In genomic region chr6:56796668-56797141, GRCm38 (mm10) we compare ENCODE assay signal across 8 mouse cellular contexts. TPM values are rescaled to one million over a fixed set of nuclear protein-coding genes. Genes with fewer than 3 reads are reported as not detected.
DNase-seq lines count a peak whose midpoint lies in the region; ATAC-seq and TF ChIP-seq lines count a peak whose summit lies in the region.

No protein-coding gene starts in this region.

- TF ChIP-seq EP300 in lung, postnatal 0 days (IDR thresholded peaks at IDR 0.05) = no peak

- peaks cover 3 to 4% of the 10 kb centered on the region in 2 experiments; a peak in 3 of 4 replicates for H3K4me1 ChIP-seq in ES-E14 (ENCODE audit: control insufficient read depth in 2 of 2, insufficient read depth in 2 of 2, low read length in 2 of 2, poor library complexity in 1 of 2)
- H3K4me1 ChIP-seq in kidney, embryonic 14.5 days (ENCODE audit: control insufficient read depth, insufficient read depth, low read length) = peaks cover 17% of the 10 kb centered on the region
- peaks cover 13% of the 10 kb centered on the region; the same call in 1 of the 2 replicates for H3K4me1 ChIP-seq in lung, postnatal 0 days (ENCODE audit: insufficient read depth, low read depth, low read length)

- peak overlapping the region; percentile 98 for H3K27ac ChIP-seq in ES-E14 (ENCODE audit: insufficient read depth, low read depth, low read length, poor library complexity, severe bottlenecking)
- H3K27ac ChIP-seq in kidney, embryonic 14.5 days (ENCODE audit: low read depth, low read length) = peak overlapping the region; percentile 99
- H3K27ac ChIP-seq in lung, postnatal 0 days (ENCODE audit: low read length) = peak overlapping the region; percentile 100

- H3K9me3 ChIP-seq in ES-E14 (ENCODE audit: control insufficient read depth, insufficient read depth, low read depth, low read length) = no peaks in the 10 kb centered on the region
- no peaks in the 10 kb centered on the region for H3K9me3 ChIP-seq in kidney, embryonic 14.5 days (ENCODE audit: control insufficient read depth, low read length)
- H3K9me3 ChIP-seq in lung, postnatal 0 days (ENCODE audit: low read length) = no peaks in the 10 kb centered on the region

- H3K36me3 ChIP-seq in C2C12 (ENCODE audit: control insufficient read depth, insufficient read depth) (peaks cover 13% of the 10 kb centered on the region), ES-E14 (ENCODE audit: control insufficient read depth, insufficient read depth, low read length, poor library complexity, severe bottlenecking) (no peaks in the 10 kb centered on the region)
- no peaks in the 10 kb centered on the region for H3K36me3 ChIP-seq in kidney, embryonic 14.5 days (ENCODE audit: control insufficient read depth, insufficient read depth, low read length)
- H3K36me3 ChIP-seq in lung, postnatal 0 days (ENCODE audit: insufficient read depth, low read length) = no peaks in the 10 kb centered on the region

- TF ChIP-seq CTCF in C2C12 (IDR thresholded peaks at IDR 0.05; ENCODE audit: control insufficient read depth, insufficient read depth, insufficient read length) = no peak
- TF ChIP-seq CTCF in lung, postnatal 0 days (IDR thresholded peaks at IDR 0.05) = no peak

- no peak for DNase-seq in ES-E14 (ENCODE audit: low read depth, low spot score)
- DNase-seq in embryo, embryonic 10 days (ENCODE audit: low spot score) = peak; percentile 67
- peak; percentile 35 to 40 for DNase-seq in heart, adult 9 months (ENCODE audit: low spot score in 2 of 2)
- peak; percentile 81 for DNase-seq in lung, postnatal 0 days (ENCODE audit: low spot score)
- peak; percentile 11 for DNase-seq in ovary, postnatal 14 days (ENCODE audit: low spot score)
- DNase-seq in yolk sac, embryonic 10.5 days (ENCODE audit: low spot score) = peak; percentile 74

- 0% methylated on average over 16 of the region's 16 CpGs for WGBS in kidney, embryonic 14.5 days
- WGBS in lung, postnatal 0 days = 1% methylated on average over 16 of the region's 16 CpGs

- H3K79me3 ChIP-seq in C2C12 (ENCODE audit: low read depth) = peaks cover 53% of the 10 kb centered on the region

- H3K4me3 ChIP-seq in C2C12 (ENCODE audit: insufficient read depth, poor library complexity, severe bottlenecking) (peak overlapping the region; percentile 65), ES-E14 (ENCODE audit: insufficient read depth in 1 of 2, low read depth in 1 of 2, low read length in 2 of 2, poor library complexity in 1 of 2, severe bottlenecking in 1 of 2) (peak overlapping the region; percentile 89 to 97)
- H3K4me3 ChIP-seq in kidney, embryonic 14.5 days (ENCODE audit: low read length) = peak overlapping the region; percentile 70
- H3K4me3 ChIP-seq in lung, postnatal 0 days (ENCODE audit: low read depth, low read length) = peak overlapping the region; percentile 95

- peaks cover 54% of the 10 kb centered on the region for H3K79me2 ChIP-seq in C2C12 (ENCODE audit: control insufficient read depth, insufficient read depth)

- peak overlapping the region; percentile 89 for H3ac ChIP-seq in C2C12 (ENCODE audit: control insufficient read depth, insufficient read length, low read depth)

- in situ Hi-C loops in ES-E14 (cut with MboI; ENCODE audit: low sequenced_read_pairs in 2 of 2, unreplicated experiment in 2 of 2) = no loop called here

- peak; percentile 18; the same call in 1 of the 2 replicates for ATAC-seq in kidney, embryonic 14.5 days (ENCODE audit: low FRiP score, low TSS enrichment)
- peak; percentile 36 for ATAC-seq in lung, postnatal 0 days

- H3K27me3 ChIP-seq in C2C12 (ENCODE audit: control insufficient read depth, insufficient read depth, insufficient read length) = no peaks in the 10 kb centered on the region
- no peaks in the 10 kb centered on the region for H3K27me3 ChIP-seq in kidney, embryonic 14.5 days (ENCODE audit: control insufficient read depth, insufficient read depth, low read length)
- H3K27me3 ChIP-seq in lung, postnatal 0 days (replicated peaks; ENCODE audit: insufficient read depth, low read length) = no peaks in the 10 kb centered on the region

- H3K4me2 ChIP-seq in kidney, embryonic 14.5 days (replicated peaks; ENCODE audit: low read depth, low read length) = peak overlapping the region; percentile 71
- peak overlapping the region; percentile 87 for H3K4me2 ChIP-seq in lung, postnatal 0 days (replicated peaks; ENCODE audit: low read depth, low read length)

- H3K9ac ChIP-seq in ES-E14 (ENCODE audit: insufficient read depth, low read depth, low read length, poor library complexity, severe bottlenecking) = peak overlapping the region; percentile 98
- peak overlapping the region; percentile 90 for H3K9ac ChIP-seq in kidney, embryonic 14.5 days (ENCODE audit: low read depth, low read length)
- H3K9ac ChIP-seq in lung, postnatal 0 days (replicated peaks; ENCODE audit: low read depth) = peak overlapping the region; percentile 96

TF ChIP-seq in C2C12, 6 proteins besides CTCF, POLR2A, EP300 and RAD21:
- TF ChIP-seq USF1 (IDR thresholded peaks at IDR 0.05; ENCODE audit: low read depth) (peak; percentile 97), CEBPB (IDR thresholded peaks at IDR 0.05; ENCODE audit: low read depth) (no peak)
TF ChIP-seq in C2C12: peak in this region for 1.

TF ChIP-seq in ES-E14, 5 proteins besides CTCF, POLR2A, EP300 and RAD21:
- no peak for TF ChIP-seq CHD2 (IDR thresholded peaks at IDR 0.05; ENCODE audit: low read depth, low read length)
- no peak for TF ChIP-seq ZC3H11A (IDR thresholded peaks at IDR 0.05; ENCODE audit: borderline replicate concordance, low read depth, low read length)
- TF ChIP-seq ZNF384 (IDR thresholded peaks at IDR 0.05; ENCODE audit: low read depth, low read length) = no peak
- no peak for TF ChIP-seq HCFC1 (IDR thresholded peaks at IDR 0.05; ENCODE audit: borderline replicate concordance, insufficient read depth, low read length)
- no peak for TF ChIP-seq MAFK (IDR thresholded peaks at IDR 0.05; ENCODE audit: insufficient read depth, low read depth, low read length)

RNA-seq across cellular contexts. Expression of gene Kbtbd2, which starts 0.9 kb away (rescaled TPM):
- 14.8 TPM for polyA plus RNA-seq in C2C12 (2012; fragmentation: generic; extraction: Trizol)
- total RNA-seq in ES-E14 (2012; rRNA removed) = 19.8 and 24.8 TPM in 2 replicates
- polyA plus RNA-seq in kidney, embryonic 14.5 days (2014; fragmentation: Nextera tagmentation; extraction: Ambion mirVana) = 20.4 and 38.3 TPM in 2 replicates
- 20.5 and 21.5 TPM in 2 replicates for polyA plus RNA-seq in lung, postnatal 0 days (2015; fragmentation: Nextera tagmentation; extraction: Ambion mirVana)

RNA-seq across cellular contexts. Expression of gene Fkbp9, which starts 35.2 kb away (rescaled TPM):
- polyA plus RNA-seq in C2C12 (2012; fragmentation: generic; extraction: Trizol) = 90.4 TPM
- total RNA-seq in ES-E14 (2012; rRNA removed) = 204 and 345 TPM in 2 replicates
- polyA plus RNA-seq in kidney, embryonic 14.5 days (2014; fragmentation: Nextera tagmentation; extraction: Ambion mirVana) = 56.1 and 103 TPM in 2 replicates
- polyA plus RNA-seq in lung, postnatal 0 days (2015; fragmentation: Nextera tagmentation; extraction: Ambion mirVana) = 130 and 134 TPM in 2 replicates
